Mouse (Mus musculus): ENCODE measurements at regions not wholly inside any gene's neighbourhood (a gene's known extent, or its start where the extent isn't known, plus 50 kb on each side); places are given as distances from the start of the nearest gene placed in this dataset.

GRCm38 (mm10) chr10:96467661-96468060 lies 149.1 kb upstream of the Btg1 start:
- Histone ChIP-seq H3K4me1 (peaks cover 11% of the 10 kb centered on the region), H3K4me3 (replicated peaks) (no peak overlapping the region), H3K4me2 (replicated peaks) (no peak overlapping the region), H3K9ac (no peak overlapping the region), H3K27me3 (no peaks in the 10 kb centered on the region), H3K27ac (replicated peaks) (no peak overlapping the region), H3K9me3 (replicated peaks) (no peaks in the 10 kb centered on the region), H3K36me3 (no peaks in the 10 kb centered on the region)
- WGBS, result 51% methylated on average over 4 of the region's 4 CpGs
- no peak for ATAC-seq (ENCODE audit: insufficient number of reproducible peaks, low FRiP score, low TSS enrichment, low read depth)

- Histone ChIP-seq H3K27me3 (no peaks in the 10 kb centered on the region), H3K9ac (no peak overlapping the region), H3K9me3 (replicated peaks) (no peaks in the 10 kb centered on the region), H3K27ac (replicated peaks) (no peak overlapping the region), H3K4me2 (replicated peaks) (no peak overlapping the region), H3K4me1 (peaks cover 18% of the 10 kb centered on the region), H3K36me3 (no peaks in the 10 kb centered on the region), H3K4me3 (replicated peaks) (no peak overlapping the region)
- no peak for ATAC-seq (ENCODE audit: insufficient number of reproducible peaks, low FRiP score, low TSS enrichment, low read depth)
Observed at GRCm38 (mm10) chr10:96471523-96471922, 145.3 kb upstream of the Btg1 start.

GRCm38 (mm10) chr10:96479350-96479749 lies 137.5 kb upstream of the Btg1 start:
- H3K27ac ChIP-seq (replicated peaks), result no peak overlapping the region
- ATAC-seq (ENCODE audit: insufficient number of reproducible peaks, low FRiP score, low TSS enrichment, low read depth), result no peak
- no peak overlapping the region for H3K9ac ChIP-seq
- no peaks in the 10 kb centered on the region for H3K9me3 ChIP-seq (replicated peaks)
- no peaks in the 10 kb centered on the region for H3K27me3 ChIP-seq
- peak overlapping the region; percentile 21; the same call in 1 of the 2 replicates for H3K4me2 ChIP-seq (replicated peaks)
- peaks cover 24% of the 10 kb centered on the region for H3K4me1 ChIP-seq
- no peak overlapping the region for H3K4me3 ChIP-seq (replicated peaks)
- WGBS, result 71% methylated on average over 12 of the region's 12 CpGs
- no peaks in the 10 kb centered on the region for H3K36me3 ChIP-seq

DNA sequence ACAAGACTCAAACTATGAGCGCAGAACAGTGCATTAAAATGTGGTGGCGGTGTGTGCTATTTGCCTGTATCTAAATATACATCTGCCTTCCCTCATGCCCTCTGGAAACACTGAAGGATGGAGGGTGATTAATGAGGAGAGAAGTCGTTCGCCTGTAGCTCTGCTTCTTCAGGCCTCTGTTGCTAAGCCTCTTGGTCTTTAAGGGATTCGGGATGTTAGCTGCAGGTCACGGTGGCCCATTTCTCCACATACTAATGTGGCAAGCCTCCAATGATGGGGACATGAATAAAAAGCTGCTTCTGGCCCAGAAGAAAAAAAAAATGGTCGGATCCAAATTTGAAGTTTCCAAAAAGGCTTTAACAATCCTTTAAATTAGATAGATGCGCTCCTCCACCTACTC lies 137.0 kb upstream of the Btg1 start:
- ATAC-seq (ENCODE audit: insufficient number of reproducible peaks, low FRiP score, low TSS enrichment, low read depth), result no peak
- no peaks in the 10 kb centered on the region for H3K36me3 ChIP-seq
- H3K4me1 ChIP-seq, result peaks cover 19% of the 10 kb centered on the region
- H3K27me3 ChIP-seq, result no peaks in the 10 kb centered on the region
- H3K4me3 ChIP-seq (replicated peaks), result no peak overlapping the region
- no peaks in the 10 kb centered on the region for H3K9me3 ChIP-seq (replicated peaks)
- no peak overlapping the region for H3K27ac ChIP-seq (replicated peaks)
- H3K9ac ChIP-seq, result no peak overlapping the region
- peak overlapping the region; percentile 21 for H3K4me2 ChIP-seq (replicated peaks)
- 56% methylated on average over 8 of the region's 8 CpGs for WGBS

- no peak overlapping the region for H3K9ac ChIP-seq
- H3K4me2 ChIP-seq (replicated peaks), result peak overlapping the region; percentile 21
- H3K27ac ChIP-seq (replicated peaks), result peak overlapping the region; percentile 48
- peak; percentile 57; the same call in 1 of the 2 replicates for ATAC-seq (ENCODE audit: insufficient number of reproducible peaks, low FRiP score, low TSS enrichment, low read depth)
- no peaks in the 10 kb centered on the region for H3K36me3 ChIP-seq
- H3K4me3 ChIP-seq (replicated peaks), result 0 out of 2 replicates have a peak overlapping the region, but pooled peaks have one; percentile 0
- H3K27me3 ChIP-seq, result no peaks in the 10 kb centered on the region
- H3K9me3 ChIP-seq (replicated peaks), result no peaks in the 10 kb centered on the region
- WGBS, result 37% methylated on average over 14 of the region's 14 CpGs
- peaks cover 19% of the 10 kb centered on the region for H3K4me1 ChIP-seq
Observed at GRCm38 (mm10) chr10:96480453-96481324, 136.1 kb upstream of the Btg1 start.

- 72% methylated on average over 8 of the region's 8 CpGs for WGBS
Observed at GRCm38 (mm10) chr10:96481325-96481638, 135.5 kb upstream of the Btg1 start.

DNA sequence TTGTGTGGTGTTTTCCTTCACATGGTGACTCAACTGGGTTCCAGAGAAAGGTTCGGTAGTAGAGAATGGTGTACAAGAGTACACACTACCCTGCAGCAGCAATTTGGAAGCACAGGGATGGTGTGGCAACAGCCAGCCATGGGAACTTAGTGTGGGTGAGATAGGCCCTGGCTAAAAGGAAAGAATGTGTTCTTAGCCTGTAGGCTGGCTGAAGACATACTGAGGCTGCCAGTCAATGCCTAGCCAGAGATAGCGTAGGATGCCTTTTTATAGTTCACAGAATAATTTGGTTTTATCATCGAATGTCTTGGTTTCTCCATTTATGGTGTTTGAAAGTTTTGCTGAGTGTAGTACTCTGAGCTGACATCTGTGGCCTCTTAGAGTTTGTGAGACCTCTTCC lies 130.1 kb upstream of the Btg1 start:
- no peaks in the 10 kb centered on the region for H3K36me3 ChIP-seq
- no peak for ATAC-seq (ENCODE audit: insufficient number of reproducible peaks, low FRiP score, low TSS enrichment, low read depth)
- 86% methylated on average over 3 of the region's 3 CpGs for WGBS
- H3K27ac ChIP-seq (replicated peaks), result no peak overlapping the region
- no peaks in the 10 kb centered on the region for H3K27me3 ChIP-seq
- H3K9ac ChIP-seq, result no peak overlapping the region
- H3K9me3 ChIP-seq (replicated peaks), result no peaks in the 10 kb centered on the region
- H3K4me3 ChIP-seq (replicated peaks), result no peak overlapping the region
- no peak overlapping the region for H3K4me2 ChIP-seq (replicated peaks)
- no peaks in the 10 kb centered on the region for H3K4me1 ChIP-seq

More at GRCm38 (mm10) chr10:96481325-96481638, 135.5 kb upstream of the Btg1 start:
- no peaks in the 10 kb centered on the region for H3K27me3 ChIP-seq
- H3K4me2 ChIP-seq (replicated peaks), result no peak overlapping the region
- H3K36me3 ChIP-seq, result no peaks in the 10 kb centered on the region
- H3K4me1 ChIP-seq, result peaks cover 19% of the 10 kb centered on the region
- no peaks in the 10 kb centered on the region for H3K9me3 ChIP-seq (replicated peaks)
- no peak overlapping the region for H3K4me3 ChIP-seq (replicated peaks)
- no peak for ATAC-seq (ENCODE audit: insufficient number of reproducible peaks, low FRiP score, low TSS enrichment, low read depth)
- H3K27ac ChIP-seq (replicated peaks), result no peak overlapping the region
- H3K9ac ChIP-seq, result no peak overlapping the region

DNA sequence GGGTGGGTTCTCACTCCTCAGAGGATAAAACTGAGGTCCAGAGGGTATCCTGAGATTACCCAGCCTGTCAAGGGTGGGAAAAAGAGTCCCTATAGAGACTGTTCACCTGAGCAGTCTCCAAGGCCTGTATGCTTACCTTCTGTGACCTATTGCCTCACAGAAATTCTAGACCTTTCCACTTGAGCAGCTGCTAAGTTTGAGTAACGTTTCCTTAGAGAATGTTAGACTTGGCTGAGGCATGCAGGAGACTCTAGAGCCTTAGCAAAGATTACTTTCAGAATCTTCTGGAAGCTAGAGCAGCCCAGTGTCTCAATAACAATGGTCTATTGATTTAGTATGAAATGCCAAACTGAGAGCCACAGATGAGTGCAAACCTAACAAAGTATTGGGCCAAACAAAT lies 123.1 kb upstream of the Btg1 start:
- H3K27me3 ChIP-seq, result no peaks in the 10 kb centered on the region
- no peaks in the 10 kb centered on the region for H3K4me1 ChIP-seq
- ATAC-seq (ENCODE audit: insufficient number of reproducible peaks, low FRiP score, low TSS enrichment, low read depth), result no peak
- no peak overlapping the region for H3K4me2 ChIP-seq (replicated peaks)
- WGBS, result 48% methylated on average over 1 of the region's 1 CpGs
- H3K4me3 ChIP-seq (replicated peaks), result no peak overlapping the region
- H3K9me3 ChIP-seq (replicated peaks), result no peaks in the 10 kb centered on the region
- H3K27ac ChIP-seq (replicated peaks), result no peak overlapping the region
- H3K9ac ChIP-seq, result no peak overlapping the region
- H3K36me3 ChIP-seq, result no peaks in the 10 kb centered on the region

- no peaks in the 10 kb centered on the region for H3K36me3 ChIP-seq
- 89% methylated on average over 3 of the region's 3 CpGs for WGBS
- no peak overlapping the region for H3K27ac ChIP-seq (replicated peaks)
- no peaks in the 10 kb centered on the region for H3K4me1 ChIP-seq
- no peak overlapping the region for H3K9ac ChIP-seq
- no peaks in the 10 kb centered on the region for H3K9me3 ChIP-seq (replicated peaks)
- no peak for ATAC-seq (ENCODE audit: insufficient number of reproducible peaks, low FRiP score, low TSS enrichment, low read depth)
- H3K4me2 ChIP-seq (replicated peaks), result no peak overlapping the region
- no peak overlapping the region for H3K4me3 ChIP-seq (replicated peaks)
- H3K27me3 ChIP-seq, result no peaks in the 10 kb centered on the region
Observed at GRCm38 (mm10) chr10:96496700-96497099, 120.1 kb upstream of the Btg1 start.

DNA sequence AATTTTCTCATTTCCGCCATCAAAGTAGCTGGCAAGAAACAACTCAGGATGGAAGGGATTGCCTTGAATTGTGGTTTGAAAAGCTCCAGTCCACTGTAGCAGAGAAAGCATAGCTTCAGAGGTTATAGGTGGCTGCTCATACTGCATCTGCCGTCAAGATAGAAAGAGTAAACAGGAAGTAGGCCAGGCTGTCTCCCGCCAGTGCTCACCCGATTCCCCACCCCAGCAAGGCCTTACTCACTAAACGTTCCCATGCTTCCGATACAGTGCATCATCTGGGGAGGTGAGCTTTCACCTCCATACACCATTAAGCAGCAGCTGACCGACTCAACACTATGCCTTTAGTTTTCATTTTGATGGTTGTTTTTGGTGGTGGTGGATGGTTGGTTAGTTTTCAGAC lies 119.3 kb upstream of the Btg1 start:
- Histone ChIP-seq H3K27me3 (no peaks in the 10 kb centered on the region), H3K27ac (replicated peaks) (no peak overlapping the region), H3K9me3 (replicated peaks) (no peaks in the 10 kb centered on the region), H3K36me3 (no peaks in the 10 kb centered on the region), H3K9ac (no peak overlapping the region), H3K4me1 (no peaks in the 10 kb centered on the region), H3K4me3 (replicated peaks) (no peak overlapping the region), H3K4me2 (replicated peaks) (no peak overlapping the region)
- ATAC-seq (ENCODE audit: insufficient number of reproducible peaks, low FRiP score, low TSS enrichment, low read depth), result no peak
- WGBS, result 81% methylated on average over 7 of the region's 7 CpGs

DNA sequence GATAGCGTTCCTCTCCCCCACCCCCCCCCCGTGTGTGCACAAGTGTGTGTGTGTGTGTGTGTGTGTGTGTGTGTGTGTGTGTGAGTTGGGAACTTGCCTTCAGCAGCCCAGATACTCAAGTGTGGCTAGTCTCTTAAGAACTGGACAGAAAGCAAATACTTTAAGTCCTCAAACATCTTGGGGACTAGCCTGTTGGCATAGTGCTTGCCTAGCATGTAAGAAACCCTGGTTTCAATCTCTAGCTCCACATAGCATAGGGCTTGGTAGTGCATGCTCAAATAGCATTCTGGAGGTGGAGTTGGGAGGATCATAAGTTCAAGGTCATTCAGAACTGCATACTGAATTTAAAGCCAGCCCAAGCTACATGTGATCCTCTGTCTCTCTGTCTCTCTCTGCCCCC lies 117.5 kb upstream of the Btg1 start:
- Histone ChIP-seq H3K9me3 (replicated peaks) (no peaks in the 10 kb centered on the region), H3K4me2 (replicated peaks) (no peak overlapping the region), H3K27me3 (no peaks in the 10 kb centered on the region), H3K4me1 (no peaks in the 10 kb centered on the region), H3K36me3 (no peaks in the 10 kb centered on the region), H3K9ac (no peak overlapping the region), H3K27ac (replicated peaks) (no peak overlapping the region), H3K4me3 (replicated peaks) (no peak overlapping the region)
- 85% methylated on average over 2 of the region's 2 CpGs for WGBS
- ATAC-seq (ENCODE audit: insufficient number of reproducible peaks, low FRiP score, low TSS enrichment, low read depth), result no peak

DNA sequence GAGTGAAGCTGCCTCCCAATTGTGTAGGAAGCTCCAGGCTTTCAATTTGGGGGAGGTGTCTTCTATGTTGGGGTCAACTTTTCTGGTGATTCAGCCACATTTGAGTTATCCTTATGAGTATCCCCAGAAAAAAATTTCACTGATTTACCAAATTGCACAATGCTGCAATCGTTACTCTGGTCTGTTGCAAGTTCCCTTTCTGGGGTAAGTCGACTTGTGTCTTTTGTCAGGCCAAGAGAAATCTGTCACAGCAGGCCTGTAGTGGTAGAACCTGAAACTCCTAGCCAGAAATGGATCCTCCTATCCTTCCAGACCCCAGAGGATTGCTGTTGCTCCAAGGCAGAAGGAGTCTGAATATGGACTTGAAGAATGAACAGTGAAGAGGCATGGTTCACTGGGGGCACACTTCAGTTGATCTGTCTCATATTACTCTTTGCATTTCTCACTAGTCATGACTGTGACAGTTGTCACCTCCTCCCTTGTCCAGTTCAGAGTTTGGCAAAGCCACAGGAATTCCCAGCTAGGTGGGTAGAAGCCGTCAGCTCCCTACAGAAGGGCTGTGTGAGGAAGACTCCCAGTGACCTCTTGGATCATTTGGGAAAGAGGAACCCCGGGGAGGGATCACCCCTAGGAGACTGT lies 114.6 kb upstream of the Btg1 start:
- H3K9ac ChIP-seq, result no peak overlapping the region
- H3K27ac ChIP-seq (replicated peaks), result no peak overlapping the region
- no peaks in the 10 kb centered on the region for H3K36me3 ChIP-seq
- 63% methylated on average over 4 of the region's 4 CpGs for WGBS
- H3K9me3 ChIP-seq (replicated peaks), result no peaks in the 10 kb centered on the region
- H3K4me1 ChIP-seq, result no peaks in the 10 kb centered on the region
- H3K4me2 ChIP-seq (replicated peaks), result no peak overlapping the region
- H3K27me3 ChIP-seq, result no peaks in the 10 kb centered on the region
- H3K4me3 ChIP-seq (replicated peaks), result no peak overlapping the region
- no peak for ATAC-seq (ENCODE audit: insufficient number of reproducible peaks, low FRiP score, low TSS enrichment, low read depth)

Measured in embryonic facial prominence, embryonic 15.5 days (tissue).